8 mouse cellular contexts compared by ENCODE assay signal in the genomic region with DNA sequence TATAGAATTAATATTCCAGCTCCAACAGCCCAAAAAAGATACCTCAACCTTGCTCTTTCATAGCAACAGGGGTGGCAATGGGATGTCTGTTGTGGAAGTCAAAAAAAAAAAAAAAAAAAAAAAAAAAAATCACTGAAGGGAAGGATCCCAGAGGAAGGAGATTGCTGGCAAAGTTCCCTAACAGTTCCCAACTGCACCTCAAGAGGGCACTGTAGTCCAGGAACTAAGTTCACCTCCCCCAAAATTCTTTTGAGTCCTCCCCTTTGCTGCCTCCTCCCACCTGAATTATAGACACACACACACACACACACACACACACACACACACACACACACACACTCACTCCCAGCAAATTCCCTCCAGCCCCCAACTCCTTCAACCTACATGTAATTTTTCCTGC. TPM values are rescaled to one million over a fixed set of nuclear protein-coding genes. Genes with fewer than 3 reads are reported as not detected.
DNase-seq lines count a peak whose midpoint lies in the region; ATAC-seq and TF ChIP-seq lines count a peak whose summit lies in the region.

No protein-coding gene starts in this region.

- no peaks in the 10 kb centered on the region for H3K9me3 ChIP-seq in intestine, postnatal 0 days (ENCODE audit: control insufficient read depth)
- H3K9me3 ChIP-seq in intestine, embryonic 15.5 days: no peaks in the 10 kb centered on the region
- H3K9me3 ChIP-seq in embryonic facial prominence, embryonic 14.5 days (ENCODE audit: control insufficient read depth, low read length): no peaks in the 10 kb centered on the region

- peaks cover 4% of the 10 kb centered on the region; the same call in 1 of the 2 replicates for H3K27me3 ChIP-seq in intestine, postnatal 0 days (replicated peaks; ENCODE audit: control insufficient read depth, insufficient read depth, low read length)
- peaks cover 10% of the 10 kb centered on the region for H3K27me3 ChIP-seq in intestine, embryonic 15.5 days (replicated peaks)
- H3K27me3 ChIP-seq in embryonic facial prominence, embryonic 14.5 days (replicated peaks; ENCODE audit: control insufficient read depth, insufficient read depth, low read length): 0 out of 2 replicates have a peak, but pooled peaks cover 9% of the 10 kb centered on the region

- no peak overlapping the region for H3K4me3 ChIP-seq in intestine, postnatal 0 days (ENCODE audit: low read depth, low read length)
- no peak overlapping the region for H3K4me3 ChIP-seq in intestine, embryonic 15.5 days (replicated peaks)
- no peak overlapping the region for H3K4me3 ChIP-seq in embryonic facial prominence, embryonic 14.5 days (ENCODE audit: low read depth, low read length)

- no peaks in the 10 kb centered on the region for H3K36me3 ChIP-seq in intestine, postnatal 0 days (ENCODE audit: control insufficient read depth, insufficient read depth)
- H3K36me3 ChIP-seq in intestine, embryonic 15.5 days: no peaks in the 10 kb centered on the region
- no peaks in the 10 kb centered on the region for H3K36me3 ChIP-seq in embryonic facial prominence, embryonic 14.5 days (ENCODE audit: control insufficient read depth, insufficient read depth, low read length)

- peak; percentile 71 for DNase-seq in adrenal gland, postnatal 25 days
- DNase-seq in embryonic facial prominence, embryonic 14.5 days (ENCODE audit: low spot score): peak; percentile 83
- peak; percentile 74 to 91 for DNase-seq in kidney, adult 8-10 months
- peak; percentile 70 for DNase-seq in liver
- DNase-seq in ovary, postnatal 36 days (ENCODE audit: low spot score): peak; percentile 66
- peak; percentile 24 to 47 for DNase-seq in urinary bladder, adult 18-20 months (ENCODE audit: low spot score in 2 of 2)

- peak; percentile 81 for TF ChIP-seq CTCF in intestine, postnatal 0 days (IDR thresholded peaks at IDR 0.05; ENCODE audit: low read depth)

- H3K4me2 ChIP-seq in intestine, postnatal 0 days (replicated peaks; ENCODE audit: low read depth): no peak overlapping the region
- H3K4me2 ChIP-seq in intestine, embryonic 15.5 days (replicated peaks): no peak overlapping the region
- H3K4me2 ChIP-seq in embryonic facial prominence, embryonic 14.5 days (ENCODE audit: low read depth, low read length): no peak overlapping the region

- H3K9ac ChIP-seq in intestine, postnatal 0 days (ENCODE audit: low read depth, low read length): no peak overlapping the region
- H3K9ac ChIP-seq in intestine, embryonic 15.5 days: no peak overlapping the region
- H3K9ac ChIP-seq in embryonic facial prominence, embryonic 14.5 days (ENCODE audit: low read depth, low read length): no peak overlapping the region

- no peak overlapping the region for H3K27ac ChIP-seq in intestine, postnatal 0 days (ENCODE audit: low read depth, low read length)
- H3K27ac ChIP-seq in intestine, embryonic 15.5 days: no peak overlapping the region
- H3K27ac ChIP-seq in embryonic facial prominence, embryonic 14.5 days (replicated peaks; ENCODE audit: low read depth, low read length): no peak overlapping the region

- ATAC-seq in intestine, postnatal 0 days: no peak
- no peak for ATAC-seq in intestine, embryonic 15.5 days
- ATAC-seq in embryonic facial prominence, embryonic 14.5 days (ENCODE audit: low read depth): no peak

- no peaks in the 10 kb centered on the region for H3K4me1 ChIP-seq in intestine, postnatal 0 days (replicated peaks; ENCODE audit: control insufficient read depth, insufficient read depth, low read length)
- H3K4me1 ChIP-seq in intestine, embryonic 15.5 days (replicated peaks): no peaks in the 10 kb centered on the region
- 0 out of 2 replicates have a peak, but pooled peaks cover 3% of the 10 kb centered on the region for H3K4me1 ChIP-seq in embryonic facial prominence, embryonic 14.5 days (ENCODE audit: control insufficient read depth, insufficient read depth, low read length)

RNA-seq across cellular contexts. Expression of gene Zan, which starts 4.3 kb away (rescaled TPM):
- 0.35 and 0.42 TPM in 2 replicates for polyA plus RNA-seq in intestine, postnatal 0 days (2015; fragmentation: Nextera tagmentation; extraction: Ambion mirVana)
- 0.52 and 0.93 TPM in 2 replicates for polyA plus RNA-seq in intestine, embryonic 15.5 days (2015; fragmentation: Nextera tagmentation; extraction: Ambion mirVana)
- total RNA-seq in adrenal gland, postnatal 25 days (2021): not detected in 2 replicates
- 0.21 and 0.26 TPM in 2 replicates for polyA plus RNA-seq in embryonic facial prominence, embryonic 14.5 days (2014; fragmentation: Nextera tagmentation; extraction: Ambion mirVana)

RNA-seq across cellular contexts. Expression of gene Pop7, which starts 21.2 kb away (rescaled TPM):
- 47.9 and 50.4 TPM in 2 replicates for polyA plus RNA-seq in intestine, postnatal 0 days (2015; fragmentation: Nextera tagmentation; extraction: Ambion mirVana)
- polyA plus RNA-seq in intestine, embryonic 15.5 days (2015; fragmentation: Nextera tagmentation; extraction: Ambion mirVana): 60.4 and 64.2 TPM in 2 replicates
- total RNA-seq in adrenal gland, postnatal 25 days (2021): 29.9 and 31.7 TPM in 2 replicates
- 49.8 and 52.0 TPM in 2 replicates for polyA plus RNA-seq in embryonic facial prominence, embryonic 14.5 days (2014; fragmentation: Nextera tagmentation; extraction: Ambion mirVana)

RNA-seq across cellular contexts. Expression of gene Gigyf1, which starts 37.2 kb away (rescaled TPM):
- polyA plus RNA-seq in intestine, postnatal 0 days (2015; fragmentation: Nextera tagmentation; extraction: Ambion mirVana): 4.7 and 6.4 TPM in 2 replicates
- polyA plus RNA-seq in intestine, embryonic 15.5 days (2015; fragmentation: Nextera tagmentation; extraction: Ambion mirVana): 8.4 and 10.4 TPM in 2 replicates
- 34.7 and 52.3 TPM in 2 replicates for total RNA-seq in adrenal gland, postnatal 25 days (2021)
- 8.9 and 9.4 TPM in 2 replicates for polyA plus RNA-seq in embryonic facial prominence, embryonic 14.5 days (2014; fragmentation: Nextera tagmentation; extraction: Ambion mirVana)

RNA-seq across cellular contexts. Expression of gene Epo, which starts 51.9 kb away (rescaled TPM):
- not detected in 2 replicates for polyA plus RNA-seq in intestine, postnatal 0 days (2015; fragmentation: Nextera tagmentation; extraction: Ambion mirVana)
- polyA plus RNA-seq in intestine, embryonic 15.5 days (2015; fragmentation: Nextera tagmentation; extraction: Ambion mirVana): 0.42 and 0.63 TPM in 2 replicates
- total RNA-seq in adrenal gland, postnatal 25 days (2021): not detected in 2 replicates
- polyA plus RNA-seq in embryonic facial prominence, embryonic 14.5 days (2014; fragmentation: Nextera tagmentation; extraction: Ambion mirVana): 0.30 TPM in 1 of 2 replicates, not detected in the other

RNA-seq across cellular contexts. Expression of gene Gnb2, which starts 52.2 kb away (rescaled TPM):
- polyA plus RNA-seq in intestine, postnatal 0 days (2015; fragmentation: Nextera tagmentation; extraction: Ambion mirVana): 386 and 389 TPM in 2 replicates
- polyA plus RNA-seq in intestine, embryonic 15.5 days (2015; fragmentation: Nextera tagmentation; extraction: Ambion mirVana): 341 and 386 TPM in 2 replicates
- 580 and 681 TPM in 2 replicates for total RNA-seq in adrenal gland, postnatal 25 days (2021)
- 430 and 472 TPM in 2 replicates for polyA plus RNA-seq in embryonic facial prominence, embryonic 14.5 days (2014; fragmentation: Nextera tagmentation; extraction: Ambion mirVana)
